Mouse (Mus musculus): ENCODE measurements around the gene Dmd. TPM values are rescaled to one million over a fixed set of nuclear protein-coding genes. Genes with fewer than 3 reads are reported as not detected.

Gene Dmd
- polyA plus RNA-seq, 1 experiment from 2014 or later = 20.7 TPM

DNA sequence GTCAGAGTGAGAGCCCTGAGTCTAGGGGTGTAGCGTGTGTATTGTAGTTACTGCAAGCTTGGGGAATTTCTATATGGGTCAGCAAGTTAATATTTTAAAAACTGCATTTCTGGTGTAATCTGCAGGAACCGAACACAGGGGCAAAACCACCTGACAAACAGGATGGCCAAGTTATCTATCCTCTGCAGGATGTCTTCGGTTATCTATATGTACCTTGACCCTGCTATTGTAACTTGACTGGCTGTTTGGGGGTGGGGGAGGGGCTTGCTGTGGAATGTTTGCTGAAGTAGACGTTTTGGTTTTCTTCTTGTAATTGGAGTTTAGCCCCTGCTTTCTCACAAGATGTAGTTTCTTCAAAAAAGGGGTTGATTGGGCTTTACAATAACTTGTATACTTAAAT lies 2124.9 kb downstream of the Dmd start:
- no peak for ATAC-seq (ENCODE audit: insufficient number of reproducible peaks, insufficient read depth, low FRiP score, low TSS enrichment, low read depth)
- no peaks in the 10 kb centered on the region for H3K27me3 ChIP-seq
- H3K36me3 ChIP-seq = no peaks in the 10 kb centered on the region
- H3K4me1 ChIP-seq = no peaks in the 10 kb centered on the region
- no peak overlapping the region for H3K4me3 ChIP-seq
- H3K4me2 ChIP-seq = no peak overlapping the region
- H3K9me3 ChIP-seq = no peaks in the 10 kb centered on the region
- no peak overlapping the region for H3K9ac ChIP-seq
- H3K27ac ChIP-seq = no peak overlapping the region
- 61% methylated on average over 4 of the region's 4 CpGs for WGBS

- H3K27ac ChIP-seq = no peak overlapping the region
- no peak overlapping the region for H3K4me2 ChIP-seq
- 75% methylated on average over 1 of the region's 1 CpGs for WGBS
- H3K36me3 ChIP-seq = no peaks in the 10 kb centered on the region
- no peaks in the 10 kb centered on the region for H3K4me1 ChIP-seq
- ATAC-seq (ENCODE audit: insufficient number of reproducible peaks, insufficient read depth, low FRiP score, low TSS enrichment, low read depth) = no peak
- no peaks in the 10 kb centered on the region for H3K9me3 ChIP-seq
- H3K27me3 ChIP-seq = no peaks in the 10 kb centered on the region; the same call in 1 of the 2 replicates
- no peak overlapping the region for H3K9ac ChIP-seq
- H3K4me3 ChIP-seq = no peak overlapping the region
These were observed 2128.2 kb downstream of the Dmd start for GRCm38 (mm10) chrX:85076845-85077244.

- H3K27me3 ChIP-seq = no peaks in the 10 kb centered on the region; the same call in 1 of the 2 replicates
- no peak overlapping the region for H3K27ac ChIP-seq
- H3K36me3 ChIP-seq = no peaks in the 10 kb centered on the region
- ATAC-seq (ENCODE audit: insufficient number of reproducible peaks, insufficient read depth, low FRiP score, low TSS enrichment, low read depth) = no peak
- H3K4me3 ChIP-seq = no peak overlapping the region
- no peaks in the 10 kb centered on the region for H3K9me3 ChIP-seq
- no peak overlapping the region for H3K9ac ChIP-seq
- H3K4me2 ChIP-seq = no peak overlapping the region
- H3K4me1 ChIP-seq = no peaks in the 10 kb centered on the region
- WGBS = 80% methylated on average over 1 of the region's 1 CpGs
These were observed 2128.9 kb downstream of the Dmd start for GRCm38 (mm10) chrX:85077605-85078004.

DNA sequence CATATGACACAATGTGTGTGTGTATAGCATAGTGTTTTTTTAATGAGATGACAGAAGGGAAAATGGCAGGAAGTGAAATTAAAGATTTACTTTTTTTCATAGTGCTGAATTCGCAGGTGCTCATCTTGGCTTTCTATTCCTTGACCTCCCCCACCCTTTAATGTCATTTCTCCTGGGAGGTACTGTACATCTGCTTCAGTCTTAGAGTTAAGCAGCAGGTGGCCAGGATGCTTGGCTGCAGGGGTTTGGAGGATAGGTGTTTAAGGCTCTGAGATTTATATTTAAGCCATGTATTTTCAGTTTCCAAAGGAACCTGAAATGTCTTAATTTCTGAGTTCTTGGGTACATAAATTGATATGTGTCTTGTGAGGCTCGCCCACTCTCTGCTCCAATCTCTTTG lies 2130.5 kb downstream of the Dmd start:
- 55% methylated on average over 2 of the region's 2 CpGs for WGBS
- Histone ChIP-seq H3K27ac (no peak overlapping the region), H3K4me1 (no peaks in the 10 kb centered on the region)

GRCm38 (mm10) chrX:85084237-85085153 lies 2135.8 kb downstream of the Dmd start:
- Histone ChIP-seq H3K4me3 (no peak overlapping the region), H3K27me3 (peaks cover 5% of the 10 kb centered on the region; the same call in 1 of the 2 replicates), H3K36me3 (no peaks in the 10 kb centered on the region), H3K9ac (no peak overlapping the region), H3K4me2 (no peak overlapping the region), H3K27ac (no peak overlapping the region), H3K9me3 (no peaks in the 10 kb centered on the region), H3K4me1 (no peaks in the 10 kb centered on the region)
- no peak for ATAC-seq (ENCODE audit: insufficient number of reproducible peaks, insufficient read depth, low FRiP score, low TSS enrichment, low read depth)
- WGBS = 52% methylated on average over 8 of the region's 8 CpGs

More for the DNA sequence above, 2130.5 kb downstream of the Dmd start:
- Histone ChIP-seq H3K9ac (no peak overlapping the region), H3K4me2 (no peak overlapping the region), H3K9me3 (no peaks in the 10 kb centered on the region), H3K27me3 (peaks cover 1% of the 10 kb centered on the region; the same call in 1 of the 2 replicates), H3K4me3 (no peak overlapping the region), H3K36me3 (no peaks in the 10 kb centered on the region)
- no peak for ATAC-seq (ENCODE audit: insufficient number of reproducible peaks, insufficient read depth, low FRiP score, low TSS enrichment, low read depth)

- H3K27ac ChIP-seq = no peak overlapping the region
- no peak overlapping the region for H3K9ac ChIP-seq
- no peaks in the 10 kb centered on the region for H3K9me3 ChIP-seq
- H3K36me3 ChIP-seq = no peaks in the 10 kb centered on the region
- peaks cover under 1% of the 10 kb centered on the region; the same call in 1 of the 2 replicates for H3K27me3 ChIP-seq
- no peak overlapping the region for H3K4me3 ChIP-seq
- no peak for ATAC-seq (ENCODE audit: insufficient number of reproducible peaks, insufficient read depth, low FRiP score, low TSS enrichment, low read depth)
- no peak overlapping the region for H3K4me2 ChIP-seq
- H3K4me1 ChIP-seq = no peaks in the 10 kb centered on the region
- WGBS = 52% methylated on average over 7 of the region's 7 CpGs
These were observed 2140.8 kb downstream of the Dmd start for GRCm38 (mm10) chrX:85089506-85089905.

DNA sequence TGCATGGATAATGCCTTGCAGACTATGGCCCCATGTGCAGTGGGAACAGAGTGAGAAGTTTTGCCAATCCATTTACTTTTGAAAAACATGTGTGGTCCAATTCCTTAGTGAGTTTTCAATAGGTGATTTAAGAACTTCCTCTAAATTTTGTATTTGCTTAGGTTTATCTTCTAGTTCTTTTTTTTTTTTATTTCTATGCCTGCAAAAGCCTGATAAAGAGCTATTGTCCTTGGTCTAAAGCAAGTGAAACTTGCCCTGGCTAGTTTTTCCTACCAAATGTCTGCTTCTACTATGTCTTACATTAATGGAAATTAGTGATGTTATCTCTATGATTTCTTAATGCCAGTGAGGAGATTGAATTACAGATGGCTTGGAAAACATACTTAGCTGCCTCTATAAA lies 2144.7 kb downstream of the Dmd start:
- Histone ChIP-seq H3K36me3 (no peaks in the 10 kb centered on the region), H3K4me3 (no peak overlapping the region), H3K27me3 (no peaks in the 10 kb centered on the region), H3K4me2 (no peak overlapping the region), H3K27ac (no peak overlapping the region), H3K9ac (no peak overlapping the region), H3K9me3 (no peaks in the 10 kb centered on the region), H3K4me1 (no peaks in the 10 kb centered on the region)
- ATAC-seq (ENCODE audit: insufficient number of reproducible peaks, insufficient read depth, low FRiP score, low TSS enrichment, low read depth) = no peak

DNA sequence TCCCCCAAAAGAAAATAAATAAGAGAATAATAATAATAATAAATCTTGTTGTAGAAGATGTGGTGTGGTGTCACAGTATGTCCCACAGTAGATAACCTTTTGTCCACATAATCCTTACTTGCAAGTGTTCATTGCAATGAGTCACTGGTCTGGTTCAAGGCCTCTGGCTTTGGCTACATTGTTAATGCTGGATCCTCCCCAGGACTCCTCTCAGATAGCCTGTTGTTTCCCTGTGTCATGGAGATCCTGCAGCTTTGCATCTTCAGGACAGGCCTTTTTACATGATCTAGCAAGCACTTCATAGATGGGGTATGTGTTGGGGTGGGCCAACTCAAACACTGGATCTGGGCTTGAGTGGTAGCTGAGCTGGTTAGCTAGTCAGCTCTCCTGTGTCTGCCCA lies 2150.0 kb downstream of the Dmd start:
- H3K36me3 ChIP-seq = no peaks in the 10 kb centered on the region
- no peak overlapping the region for H3K4me3 ChIP-seq
- H3K9ac ChIP-seq = no peak overlapping the region
- no peaks in the 10 kb centered on the region for H3K9me3 ChIP-seq
- no peak for ATAC-seq (ENCODE audit: insufficient number of reproducible peaks, insufficient read depth, low FRiP score, low TSS enrichment, low read depth)
- H3K4me2 ChIP-seq = no peak overlapping the region
- no peaks in the 10 kb centered on the region for H3K4me1 ChIP-seq
- no peaks in the 10 kb centered on the region for H3K27me3 ChIP-seq
- no peak overlapping the region for H3K27ac ChIP-seq

DNA sequence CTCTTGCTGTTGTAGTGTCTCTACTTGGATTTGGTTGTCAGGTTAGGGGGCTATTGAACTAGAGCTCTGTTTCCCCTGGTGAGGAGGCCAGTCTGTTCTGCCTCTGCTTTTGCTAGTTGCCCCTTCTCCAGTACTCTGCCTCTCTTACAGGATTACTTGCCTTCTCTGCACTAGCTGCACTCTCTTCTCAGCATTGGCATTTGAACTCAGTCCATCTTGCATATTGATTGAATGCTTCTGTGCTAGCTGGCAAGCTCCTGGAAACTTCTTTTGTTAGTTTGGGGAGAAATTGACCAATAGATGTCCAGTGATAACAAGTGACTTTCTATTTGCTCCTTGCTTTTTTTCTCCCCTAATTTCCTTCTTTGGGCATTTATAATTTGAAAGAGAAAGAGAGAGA lies 2163.7 kb downstream of the Dmd start:
- Histone ChIP-seq H3K4me2 (no peak overlapping the region), H3K27ac (no peak overlapping the region), H3K9me3 (no peaks in the 10 kb centered on the region), H3K4me1 (no peaks in the 10 kb centered on the region), H3K9ac (no peak overlapping the region), H3K27me3 (0 out of 2 replicates have a peak, but pooled peaks cover 7% of the 10 kb centered on the region), H3K36me3 (no peaks in the 10 kb centered on the region), H3K4me3 (no peak overlapping the region)
- ATAC-seq (ENCODE audit: insufficient number of reproducible peaks, insufficient read depth, low FRiP score, low TSS enrichment, low read depth) = no peak

DNA sequence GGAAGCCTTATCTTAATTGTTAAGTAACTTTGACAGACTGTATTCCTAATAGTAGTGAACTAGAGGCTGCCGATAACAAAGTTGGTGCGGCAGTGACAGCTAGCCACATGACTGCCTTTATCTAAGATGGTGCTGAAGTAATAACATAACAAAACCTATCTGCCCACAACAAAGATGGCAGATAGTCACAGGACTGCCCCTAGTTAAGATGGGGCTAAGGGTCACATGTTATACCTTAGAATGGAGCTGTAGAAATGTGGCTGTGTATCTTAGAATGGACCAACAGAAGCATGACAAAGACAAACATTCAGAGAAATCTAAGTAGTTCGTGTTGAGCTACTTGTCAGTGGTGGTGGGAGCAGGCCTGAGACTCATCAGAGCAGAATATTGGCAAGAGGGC lies 2184.0 kb downstream of the Dmd start:
- H3K4me1 ChIP-seq = no peaks in the 10 kb centered on the region
- no peak overlapping the region for H3K4me2 ChIP-seq
- no peak overlapping the region for H3K9ac ChIP-seq
- no peak for ATAC-seq (ENCODE audit: insufficient number of reproducible peaks, insufficient read depth, low FRiP score, low TSS enrichment, low read depth)
- H3K9me3 ChIP-seq = no peaks in the 10 kb centered on the region
- H3K36me3 ChIP-seq = no peaks in the 10 kb centered on the region
- H3K27me3 ChIP-seq = no peaks in the 10 kb centered on the region
- WGBS = 77% methylated on average over 3 of the region's 3 CpGs
- no peak overlapping the region for H3K4me3 ChIP-seq
- no peak overlapping the region for H3K27ac ChIP-seq

DNA sequence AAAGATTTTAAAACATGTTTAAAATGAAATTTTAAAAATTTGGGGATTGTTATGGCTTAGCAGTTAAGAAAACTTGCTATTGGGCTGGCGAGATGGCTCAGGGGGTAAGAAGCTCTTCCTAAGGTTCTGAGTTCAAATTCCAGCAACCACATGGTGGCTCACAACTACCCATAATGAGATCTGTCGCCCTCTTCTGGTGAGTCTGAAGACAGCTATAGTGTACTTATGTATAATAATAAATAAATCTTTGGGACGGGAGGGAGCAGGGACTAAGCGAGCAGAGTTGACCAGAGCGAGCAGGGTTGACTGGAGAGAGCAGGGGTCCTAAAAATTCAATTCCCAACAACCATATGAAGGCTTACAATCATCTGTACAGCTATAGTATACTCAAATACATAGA lies 2188.6 kb downstream of the Dmd start:
- Histone ChIP-seq H3K27ac (no peak overlapping the region), H3K36me3 (no peaks in the 10 kb centered on the region), H3K4me3 (no peak overlapping the region), H3K9me3 (no peaks in the 10 kb centered on the region), H3K4me1 (no peaks in the 10 kb centered on the region), H3K9ac (no peak overlapping the region), H3K4me2 (no peak overlapping the region), H3K27me3 (no peaks in the 10 kb centered on the region)
- 76% methylated on average over 5 of the region's 5 CpGs for WGBS
- ATAC-seq (ENCODE audit: insufficient number of reproducible peaks, insufficient read depth, low FRiP score, low TSS enrichment, low read depth) = no peak

- H3K4me2 ChIP-seq = no peak overlapping the region
- WGBS = 70% methylated on average over 2 of the region's 2 CpGs
- no peaks in the 10 kb centered on the region for H3K9me3 ChIP-seq
- ATAC-seq (ENCODE audit: insufficient number of reproducible peaks, insufficient read depth, low FRiP score, low TSS enrichment, low read depth) = no peak
- H3K4me3 ChIP-seq = no peak overlapping the region
- no peaks in the 10 kb centered on the region for H3K36me3 ChIP-seq
- H3K27ac ChIP-seq = no peak overlapping the region
- H3K9ac ChIP-seq = no peak overlapping the region
- H3K27me3 ChIP-seq = no peaks in the 10 kb centered on the region
- no peaks in the 10 kb centered on the region for H3K4me1 ChIP-seq
These were observed 2222.6 kb downstream of the Dmd start for GRCm38 (mm10) chrX:85171264-85171663.

Measured in embryonic facial prominence, embryonic 13.5 days (tissue).